Mouse (Mus musculus): ENCODE measurements around the gene Dhcr24. TPM values are rescaled to one million over a fixed set of nuclear protein-coding genes. Genes with fewer than 3 reads are reported as not detected.
A peak's percentile ranks its signal among the peaks of the same experiment; 100 is the strongest.

Dhcr24 gene
- total and polyA plus RNA-seq, 2 experiments from 2014 or later = 7.7 to 105 TPM

- Histone ChIP-seq H3K9me3 (ENCODE audit: low read length) (no peaks in the 10 kb centered on the region), H3K36me3 (ENCODE audit: insufficient read depth) (no peaks in the 10 kb centered on the region), H3K9ac (no peak overlapping the region), H3K4me2 (ENCODE audit: low read depth) (no peak overlapping the region), H3K27ac (ENCODE audit: low read depth, low read length) (no peak overlapping the region), H3K4me1 (ENCODE audit: insufficient read depth) (no peaks in the 10 kb centered on the region), H3K27me3 (ENCODE audit: insufficient read depth, low read length) (no peaks in the 10 kb centered on the region), H3K4me3 (ENCODE audit: low read depth, low read length) (no peak overlapping the region)
- whole genome bisulfite sequencing = 65% methylated on average over 8 of the region's 8 CpGs
- ATAC-seq = no peak
- TF ChIP-seq CTCF (IDR thresholded peaks at IDR 0.05; ENCODE audit: low read depth) = no peak
- DNase-seq = no peak
Observed at GRCm38 (mm10) chr4:106545817-106546373, 14.9 kb upstream of the Dhcr24 start.

DNA sequence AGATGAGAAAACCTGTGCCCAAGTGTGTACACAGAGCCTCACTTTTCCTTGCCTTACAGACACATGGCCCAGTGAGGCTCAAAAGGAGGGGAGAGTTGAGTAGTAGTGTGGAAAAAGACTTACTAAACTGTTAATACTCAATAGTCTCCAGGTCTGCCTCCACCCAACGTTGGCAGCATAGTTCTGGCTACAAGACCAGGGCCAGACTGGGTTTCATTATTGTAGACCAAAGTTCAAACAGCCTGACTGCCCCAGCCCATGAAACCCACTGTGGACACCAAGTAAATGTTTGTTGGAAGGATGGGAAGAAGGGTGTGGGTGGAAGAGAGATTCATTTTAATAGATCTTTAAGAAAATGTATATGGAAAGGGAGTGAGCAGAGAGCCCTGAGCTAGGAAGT lies 13.9 kb upstream of the Dhcr24 start:
- 81% methylated on average over 1 of the region's 1 CpGs for WGBS
- no peak overlapping the region for H3K4me2 ChIP-seq (ENCODE audit: low read depth)
- ATAC-seq = no peak

GRCm38 (mm10) chr4:106548113-106548512 lies 12.7 kb upstream of the Dhcr24 start:
- no peak overlapping the region for H3K27ac ChIP-seq (ENCODE audit: low read depth, low read length)
- WGBS = 88% methylated on average over 3 of the region's 3 CpGs
- H3K4me1 ChIP-seq (ENCODE audit: insufficient read depth) = no peaks in the 10 kb centered on the region
- H3K36me3 ChIP-seq (ENCODE audit: insufficient read depth) = no peaks in the 10 kb centered on the region
- H3K27me3 ChIP-seq (ENCODE audit: insufficient read depth, low read length) = no peaks in the 10 kb centered on the region
- no peak for TF ChIP-seq CTCF (IDR thresholded peaks at IDR 0.05; ENCODE audit: low read depth)
- H3K9ac ChIP-seq = no peak overlapping the region
- ATAC-seq = no peak
- no peak for DNase-seq
- H3K9me3 ChIP-seq (ENCODE audit: low read length) = no peaks in the 10 kb centered on the region
- H3K4me2 ChIP-seq (ENCODE audit: low read depth) = no peak overlapping the region
- H3K4me3 ChIP-seq (ENCODE audit: low read depth, low read length) = no peak overlapping the region

More for the DNA sequence above, 13.9 kb upstream of the Dhcr24 start:
- H3K9me3 ChIP-seq (ENCODE audit: low read length) = no peaks in the 10 kb centered on the region
- no peak overlapping the region for H3K4me3 ChIP-seq (ENCODE audit: low read depth, low read length)
- no peak for TF ChIP-seq CTCF (IDR thresholded peaks at IDR 0.05; ENCODE audit: low read depth)
- H3K4me1 ChIP-seq (ENCODE audit: insufficient read depth) = no peaks in the 10 kb centered on the region
- H3K36me3 ChIP-seq (ENCODE audit: insufficient read depth) = no peaks in the 10 kb centered on the region
- H3K27me3 ChIP-seq (ENCODE audit: insufficient read depth, low read length) = no peaks in the 10 kb centered on the region
- DNase-seq = no peak
- H3K27ac ChIP-seq (ENCODE audit: low read depth, low read length) = no peak overlapping the region
- H3K9ac ChIP-seq = no peak overlapping the region

GRCm38 (mm10) chr4:106550516-106551166 lies 10.2 kb upstream of the Dhcr24 start:
- Histone ChIP-seq H3K9me3 (ENCODE audit: low read length) (no peaks in the 10 kb centered on the region), H3K4me3 (ENCODE audit: low read depth, low read length) (no peak overlapping the region), H3K36me3 (ENCODE audit: insufficient read depth) (no peaks in the 10 kb centered on the region), H3K27me3 (ENCODE audit: insufficient read depth, low read length) (no peaks in the 10 kb centered on the region), H3K9ac (no peak overlapping the region), H3K4me2 (ENCODE audit: low read depth) (no peak overlapping the region), H3K4me1 (ENCODE audit: insufficient read depth) (no peaks in the 10 kb centered on the region), H3K27ac (ENCODE audit: low read depth, low read length) (no peak overlapping the region)
- TF ChIP-seq CTCF (IDR thresholded peaks at IDR 0.05; ENCODE audit: low read depth) = no peak
- no peak for ATAC-seq
- 58% methylated on average over 8 of the region's 8 CpGs for WGBS
- no peak for DNase-seq

GRCm38 (mm10) chr4:106557262-106557661 lies 3.6 kb upstream of the Dhcr24 start:
- Histone ChIP-seq H3K9ac (no peak overlapping the region), H3K36me3 (ENCODE audit: insufficient read depth) (no peaks in the 10 kb centered on the region), H3K4me1 (ENCODE audit: insufficient read depth) (peaks cover 3% of the 10 kb centered on the region), H3K9me3 (ENCODE audit: low read length) (no peaks in the 10 kb centered on the region), H3K27ac (ENCODE audit: low read depth, low read length) (no peak overlapping the region), H3K4me3 (ENCODE audit: low read depth, low read length) (no peak overlapping the region), H3K27me3 (ENCODE audit: insufficient read depth, low read length) (no peaks in the 10 kb centered on the region), H3K4me2 (ENCODE audit: low read depth) (no peak overlapping the region)
- WGBS = 90% methylated on average over 5 of the region's 5 CpGs
- ATAC-seq = no peak
- DNase-seq = no peak
- TF ChIP-seq CTCF (IDR thresholded peaks at IDR 0.05; ENCODE audit: low read depth) = no peak

- H3K9me3 ChIP-seq (ENCODE audit: low read length) = no peaks in the 10 kb centered on the region
- no peaks in the 10 kb centered on the region for H3K36me3 ChIP-seq (ENCODE audit: insufficient read depth)
- ATAC-seq (no peak), DNase-seq (no peak)
- WGBS = no CpG with 5 or more reads among the region's 1 CpGs
- no peaks in the 10 kb centered on the region for H3K27me3 ChIP-seq (ENCODE audit: insufficient read depth, low read length)
- no peak for TF ChIP-seq CTCF (IDR thresholded peaks at IDR 0.05; ENCODE audit: low read depth)
- H3K4me2 ChIP-seq (ENCODE audit: low read depth) = no peak overlapping the region
- no peak overlapping the region for H3K4me3 ChIP-seq (ENCODE audit: low read depth, low read length)
- peaks cover 10% of the 10 kb centered on the region for H3K4me1 ChIP-seq (ENCODE audit: insufficient read depth)
- H3K27ac ChIP-seq (ENCODE audit: low read depth, low read length) = no peak overlapping the region
- no peak overlapping the region for H3K9ac ChIP-seq
Observed at GRCm38 (mm10) chr4:106557978-106558377, 2.9 kb upstream of the Dhcr24 start.

DNA sequence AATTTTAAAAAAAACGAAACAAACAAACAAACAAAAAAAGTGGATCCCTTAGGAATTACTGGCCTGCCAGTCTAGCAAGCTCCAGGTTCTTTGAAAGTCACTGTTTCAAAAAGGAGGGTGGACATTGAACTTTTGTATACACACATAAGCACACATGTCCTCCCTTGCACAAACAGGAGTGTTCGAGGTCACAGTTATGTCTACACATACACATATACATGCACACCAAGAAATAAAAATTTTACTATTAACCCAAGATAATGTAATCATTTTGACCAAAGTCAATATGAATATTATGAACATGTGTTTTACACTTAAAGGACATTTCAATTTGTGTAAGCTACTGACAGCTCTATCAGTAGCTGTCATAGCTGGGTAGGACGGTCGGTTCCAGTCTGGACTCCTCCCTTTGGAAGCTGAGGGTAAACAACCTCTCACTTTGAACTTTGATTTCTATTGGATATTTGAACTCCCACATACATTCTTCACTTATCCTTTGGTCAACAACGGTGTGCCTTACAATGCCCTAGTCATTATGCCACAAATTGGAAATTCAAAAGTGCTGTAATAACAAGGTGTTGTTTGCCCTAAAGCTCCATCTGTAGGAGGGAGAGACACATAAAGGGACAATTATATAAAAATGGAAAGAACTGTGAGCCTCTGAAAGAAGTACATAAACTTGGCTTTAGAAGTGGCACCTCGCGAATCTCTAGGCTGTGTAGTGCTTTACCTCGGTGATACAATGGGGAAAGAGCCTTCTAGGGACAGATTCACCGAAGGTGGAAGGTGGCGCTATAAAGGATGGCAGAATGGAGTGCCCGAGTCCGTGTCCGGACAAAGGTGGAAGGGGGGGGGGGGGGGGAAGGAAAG lies 1.3 kb upstream of the Dhcr24 start:
- peaks cover 2% of the 10 kb centered on the region; the same call in 1 of the 2 replicates for H3K36me3 ChIP-seq (ENCODE audit: insufficient read depth)
- H3K4me2 ChIP-seq (ENCODE audit: low read depth) = peak overlapping the region; percentile 93
- H3K27me3 ChIP-seq (ENCODE audit: insufficient read depth, low read length) = no peaks in the 10 kb centered on the region
- H3K9me3 ChIP-seq (ENCODE audit: low read length) = no peaks in the 10 kb centered on the region
- WGBS = 33% methylated on average over 13 of the region's 13 CpGs
- no peak for TF ChIP-seq CTCF (IDR thresholded peaks at IDR 0.05; ENCODE audit: low read depth)
- peak overlapping the region; percentile 76; the same call in 1 of the 2 replicates for H3K27ac ChIP-seq (ENCODE audit: low read depth, low read length)
- no peak for ATAC-seq
- peak overlapping the region; percentile 87; the same call in 1 of the 2 replicates for H3K4me3 ChIP-seq (ENCODE audit: low read depth, low read length)
- H3K4me1 ChIP-seq (ENCODE audit: insufficient read depth) = peaks cover 22% of the 10 kb centered on the region
- H3K9ac ChIP-seq = peak overlapping the region; percentile 59
- peak; percentile 26 for DNase-seq

All from forebrain, postnatal 0 days (tissue).